Mouse (Mus musculus) ES-E14 (cell line): Measurements from ENCODE around the gene Haghl. TPM values are rescaled to one million over a fixed set of nuclear protein-coding genes. Genes with fewer than 3 reads are reported as not detected.

Source experiments
- DNase-seq: peaks from one replicate; pipeline ENCODE4 v3.0.0-alpha.2; 2013; ENCODE audit warnings: low read depth, low spot score
- H3K27ac ChIP-seq: 2 replicates; pipeline ENCODE4 v1.5.1; 2012; ENCODE audit warnings: low read depth, mild to moderate bottlenecking, low read length, moderate library complexity, mixed read lengths; ENCODE audit not compliant: poor library complexity, insufficient read depth, severe bottlenecking
- H3K36me3 ChIP-seq: 2 replicates; pipeline ENCODE4 v1.6.1; 2012; ENCODE audit warnings: mild to moderate bottlenecking, low read length, moderate library complexity, mixed read lengths; ENCODE audit not compliant: control insufficient read depth, poor library complexity, insufficient read depth, severe bottlenecking
- H3K4me1 ChIP-seq, 2 experiments: fragments of 150-350 bp in 1 of 2; sonication (generic) in 1 of 2; 2 replicates each; pipeline ENCODE4 v1.6.1; 2012; ENCODE audit warnings: low read length in 2 of 2, mild to moderate bottlenecking in 1 of 2, mixed read lengths in 1 of 2; ENCODE audit not compliant: control insufficient read depth in 2 of 2, insufficient read depth in 2 of 2, poor library complexity in 1 of 2
- H3K4me3 ChIP-seq, 2 experiments: fragments of 150-350 bp in 1 of 2; sonication (generic) in 1 of 2; 2 replicates each; pipeline ENCODE4 v1.5.1; 2012; ENCODE audit warnings: low read length in 2 of 2, low read depth in 1 of 2, mild to moderate bottlenecking in 1 of 2, mixed read lengths in 1 of 2; ENCODE audit not compliant: insufficient read depth in 1 of 2, poor library complexity in 1 of 2, severe bottlenecking in 1 of 2
- H3K9ac ChIP-seq: 2 replicates; pipeline ENCODE4 v1.6.1; 2012; ENCODE audit warnings: low read depth, mild to moderate bottlenecking, low read length, mixed read lengths; ENCODE audit not compliant: poor library complexity, insufficient read depth, severe bottlenecking
- H3K9me3 ChIP-seq: fragments of 150-350 bp; sonication (generic); 2 replicates; pipeline ENCODE4 v1.6.1; 2012; ENCODE audit warnings: low read depth, mild to moderate bottlenecking, low read length; ENCODE audit not compliant: control insufficient read depth, insufficient read depth
- CHD2 ChIP-seq: IDR thresholded peaks from 2 replicates; pipeline ENCODE4 v1.6.1; 2014; ENCODE audit warnings: mild to moderate bottlenecking, low read depth, low read length, inconsistent platforms
- HCFC1 ChIP-seq: IDR thresholded peaks from 2 replicates; pipeline ENCODE4 v1.6.1; 2012; ENCODE audit warnings: low read length, inconsistent platforms, borderline replicate concordance; ENCODE audit not compliant: insufficient read depth
- MAFK ChIP-seq: IDR thresholded peaks from 2 replicates; pipeline ENCODE4 v1.6.1; 2014; ENCODE audit warnings: mild to moderate bottlenecking, low read depth, low read length, inconsistent platforms; ENCODE audit not compliant: insufficient read depth
- ZC3H11A ChIP-seq: IDR thresholded peaks from 2 replicates; pipeline ENCODE4 v1.6.1; 2012; ENCODE audit warnings: low read depth, mild to moderate bottlenecking, inconsistent platforms, low read length, borderline replicate concordance
- ZNF384 ChIP-seq: IDR thresholded peaks from 2 replicates; pipeline ENCODE4 v1.6.1; 2012; ENCODE audit warnings: low read depth, low read length, inconsistent platforms
- in situ Hi-C, 2 experiments: fragments of 600-800 bp; cut with MboI; formaldehyde crosslinking; loops; one replicate each; pipeline ENCODE4 v1.15.1; 2025; ENCODE audit warnings: low sequenced_read_pairs in 2 of 2, inconsistent platforms in 1 of 2; ENCODE audit not compliant: unreplicated experiment in 2 of 2
- total RNA-seq: library from RNA; depleted of rRNA; stranded (reverse); fragments of 300-350 nt; gene quantifications from 2 replicates; pipeline ENCODE4 v1.2.3, GENCODE M21; 2012

Gene Haghl
- total RNA-seq, 1 experiment: 14.5 TPM

GRCm38 (mm10) chr17:25832436-25833290 lies 47.2 kb upstream of the Haghl start:
- Histone ChIP-seq H3K9ac (peak overlapping the region; percentile 97), H3K36me3 (peaks cover 43% of the 10 kb centered on the region), H3K27ac (peak overlapping the region; percentile 86), H3K4me3 (peak overlapping the region; percentile 96 to 97), H3K4me1 (peaks cover 2 to 32% of the 10 kb centered on the region in 2 experiments; a peak in 1 of 4 replicates), H3K9me3 (no peaks in the 10 kb centered on the region)
- DNase-seq: peak; percentile 97
- in situ Hi-C loops: no loop called here
- TF ChIP-seq HCFC1: peak; percentile 71
- TF ChIP-seq ZC3H11A: no peak

GRCm38 (mm10) chr17:25831451-25832281 lies 46.2 kb upstream of the Haghl start:
- H3K4me1 ChIP-seq: peaks cover 2 to 36% of the 10 kb centered on the region in 2 experiments; a peak in 1 of 4 replicates
- no peak overlapping the region for H3K27ac ChIP-seq
- H3K9ac ChIP-seq: peak overlapping the region; percentile 97
- DNase-seq: no peak
- H3K4me3 ChIP-seq: peak overlapping the region; percentile 96 to 97
- peaks cover 51% of the 10 kb centered on the region for H3K36me3 ChIP-seq
- no peaks in the 10 kb centered on the region for H3K9me3 ChIP-seq
- in situ Hi-C loops: no loop called here
- no peak for TF ChIP-seq ZNF384
- TF ChIP-seq MAFK: no peak
- no peak for TF ChIP-seq ZC3H11A
- TF ChIP-seq HCFC1: no peak
- TF ChIP-seq CHD2: no peak

GRCm38 (mm10) chr17:25830806-25831431 lies 45.4 kb upstream of the Haghl start:
- H3K27ac ChIP-seq: no peak overlapping the region
- H3K4me3 ChIP-seq: no peak overlapping the region
- TF ChIP-seq MAFK (no peak), HCFC1 (no peak), ZC3H11A (no peak), CHD2 (no peak), ZNF384 (no peak)
- H3K36me3 ChIP-seq: peaks cover 55% of the 10 kb centered on the region
- H3K9ac ChIP-seq: no peak overlapping the region
- no peak for DNase-seq
- in situ Hi-C loops: no loop called here
- no peaks in the 10 kb centered on the region for H3K9me3 ChIP-seq
- peaks cover 2 to 31% of the 10 kb centered on the region in 2 experiments; a peak in 1 of 4 replicates for H3K4me1 ChIP-seq

- Histone ChIP-seq H3K9ac (no peak overlapping the region), H3K27ac (no peak overlapping the region), H3K4me3 (no peak overlapping the region), H3K36me3 (peaks cover 54% of the 10 kb centered on the region), H3K9me3 (no peaks in the 10 kb centered on the region), H3K4me1 (peaks cover 2 to 30% of the 10 kb centered on the region in 2 experiments; a peak in 1 of 4 replicates)
- TF ChIP-seq ZNF384: no peak
- no peak for TF ChIP-seq CHD2
- no peak for TF ChIP-seq ZC3H11A
- no peak for TF ChIP-seq HCFC1
- no peak for DNase-seq
- in situ Hi-C loops: no loop called here
These were observed 44.8 kb upstream of the Haghl start for GRCm38 (mm10) chr17:25830200-25830753.
